Mouse (Mus musculus) adrenal gland (tissue): Measurements from ENCODE around the gene Cebpb.
"Not testable (repeated sequence)": the region's sequence is repeated elsewhere in the genome, so short reads cannot be mapped to it uniquely, and the experiment has no call there.

Experiments
- intact Hi-C: fragments of 180-260 bp; cut with DNase I; formaldehyde crosslinking; loops from one replicate; pipeline ENCODE4 v1.15.1; 2025
- long read RNA-seq, 2 experiments: library from polyadenylated mRNA; unstranded; transcript quantifications; one replicate each; pipeline ENCODE4 v2.0.0; 2020; ENCODE audit warnings: borderline replicate concordance in 1 of 2; ENCODE audit not compliant: insufficient replicate concordance in 1 of 2

Cebpb gene
- long read RNA-seq, experiment 1, transcript Cebpb-201 (1 exons, 1,504 nt) = major isoform, 625 of 625 reads
- long read RNA-seq, experiment 1, partial matches to known transcripts = 0 of 625 reads
- long read RNA-seq, experiment 1, other reads (novel, unspliced or antisense) = 0 of 625 reads
- long read RNA-seq, experiment 2, transcript Cebpb-201 (1 exons, 1,504 nt) = major isoform, 626 of 626 reads
- long read RNA-seq, experiment 2, partial matches to known transcripts = 0 of 626 reads
- long read RNA-seq, experiment 2, other reads (novel, unspliced or antisense) = 0 of 626 reads

DNA sequence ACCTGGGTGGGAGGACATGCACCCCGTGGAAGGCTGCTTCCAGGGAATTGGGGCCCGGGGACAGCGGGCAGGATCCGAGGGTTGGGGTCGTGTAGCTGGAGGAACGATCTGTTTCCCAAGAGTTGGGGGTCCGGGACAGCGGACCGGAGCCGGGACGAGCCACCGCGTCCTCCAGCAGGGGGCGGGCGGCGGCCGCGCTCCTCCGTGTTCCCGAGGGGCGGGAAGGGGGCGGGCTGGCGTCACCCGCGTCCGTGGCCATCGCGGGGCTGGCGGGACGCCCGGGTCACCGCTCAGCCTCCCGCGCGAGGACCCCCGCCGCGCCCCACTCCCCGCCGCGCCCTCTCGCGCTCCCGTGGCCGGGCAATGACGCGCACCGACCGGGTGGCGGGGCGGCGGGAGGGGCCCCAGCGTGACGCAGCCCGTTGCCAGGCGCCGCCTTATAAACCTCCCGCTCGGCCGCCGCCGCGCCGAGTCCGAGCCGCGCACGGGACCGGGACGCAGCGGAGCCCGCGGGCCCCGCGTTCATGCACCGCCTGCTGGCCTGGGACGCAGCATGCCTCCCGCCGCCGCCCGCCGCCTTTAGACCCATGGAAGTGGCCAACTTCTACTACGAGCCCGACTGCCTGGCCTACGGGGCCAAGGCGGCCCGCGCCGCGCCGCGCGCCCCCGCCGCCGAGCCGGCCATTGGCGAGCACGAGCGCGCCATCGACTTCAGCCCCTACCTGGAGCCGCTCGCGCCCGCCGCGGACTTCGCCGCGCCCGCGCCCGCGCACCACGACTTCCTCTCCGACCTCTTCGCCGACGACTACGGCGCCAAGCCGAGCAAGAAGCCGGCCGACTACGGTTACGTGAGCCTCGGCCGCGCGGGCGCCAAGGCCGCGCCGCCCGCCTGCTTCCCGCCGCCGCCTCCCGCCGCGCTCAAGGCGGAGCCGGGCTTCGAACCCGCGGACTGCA, at the start of gene Cebpb:
Gene Cebpb (plus strand): TSS at position 418 of the 954 bp plus-strand sequence.
- intact Hi-C loops = loop anchor here (5.0 to 10.0 kb wide), 2 partner anchors 174 to 326 kb away; partner anchors contain the start of gene Ripor3

DNA sequence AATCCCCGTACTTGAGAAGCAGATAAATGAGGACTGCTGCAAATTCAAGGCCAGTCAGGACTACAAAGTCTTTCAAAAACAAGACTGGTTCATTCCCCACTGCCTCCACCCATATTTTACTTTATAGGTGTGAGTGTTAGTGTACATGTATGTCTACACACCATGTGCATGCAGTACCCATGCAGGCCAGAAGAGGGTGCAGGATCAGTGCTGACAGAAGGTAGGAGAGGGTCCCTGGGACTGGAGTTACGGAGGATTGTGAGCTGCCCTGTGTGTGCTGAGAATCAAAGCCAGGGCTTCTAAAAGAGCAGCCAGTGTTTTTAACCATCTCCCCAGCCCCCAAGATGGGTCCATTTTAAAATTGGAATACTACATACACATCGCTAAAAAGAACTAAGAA, 48.4 kb upstream of the Cebpb start:
- intact Hi-C loops = loop anchor here (2.0 kb wide), 1 partner anchor 35 kb away; no protein-coding TSS in a partner anchor

DNA sequence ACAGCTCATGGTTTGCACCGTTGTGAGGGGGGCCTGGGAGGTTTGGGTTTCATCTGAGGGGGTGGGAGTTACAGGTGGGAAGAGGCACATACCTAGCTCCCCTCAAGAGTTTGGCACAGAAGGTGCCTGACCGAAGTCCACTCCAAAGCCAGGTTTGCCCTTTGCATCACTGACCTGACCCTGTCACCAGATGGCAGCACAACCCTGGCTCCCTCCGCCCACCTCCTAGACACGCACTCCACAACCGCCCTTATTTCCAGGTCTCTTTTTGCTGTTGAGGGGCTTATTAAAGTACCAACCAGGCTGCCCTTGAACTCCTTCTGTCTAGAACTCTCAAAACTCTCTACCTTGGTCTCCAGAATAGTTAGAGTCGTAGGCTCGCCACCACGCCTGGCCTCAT, 47.4 kb upstream of the Cebpb start:
- intact Hi-C loops = loop anchor here (2.0 kb wide), 1 partner anchor 33 kb away; no protein-coding TSS in a partner anchor

DNA sequence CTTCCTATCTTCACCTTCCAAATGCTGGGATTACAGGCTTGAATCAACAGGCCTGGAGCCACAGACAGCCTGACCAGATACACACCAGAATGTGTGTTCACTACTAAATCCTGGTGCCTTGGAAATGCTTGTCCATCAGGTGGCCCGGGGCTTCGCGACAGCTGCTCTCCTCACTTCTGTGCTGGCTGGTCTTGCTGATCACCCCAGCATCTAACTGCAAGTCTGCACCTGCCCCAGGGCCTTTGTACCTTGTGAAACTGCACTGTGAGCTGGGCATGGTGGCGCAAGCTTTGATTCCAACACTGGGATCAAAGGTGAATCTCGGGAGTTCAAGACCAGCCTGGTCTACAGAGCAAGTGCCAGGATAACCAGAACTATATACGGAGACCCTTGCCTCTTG, 46.6 kb upstream of the Cebpb start:
- intact Hi-C loops = no loop called here

DNA sequence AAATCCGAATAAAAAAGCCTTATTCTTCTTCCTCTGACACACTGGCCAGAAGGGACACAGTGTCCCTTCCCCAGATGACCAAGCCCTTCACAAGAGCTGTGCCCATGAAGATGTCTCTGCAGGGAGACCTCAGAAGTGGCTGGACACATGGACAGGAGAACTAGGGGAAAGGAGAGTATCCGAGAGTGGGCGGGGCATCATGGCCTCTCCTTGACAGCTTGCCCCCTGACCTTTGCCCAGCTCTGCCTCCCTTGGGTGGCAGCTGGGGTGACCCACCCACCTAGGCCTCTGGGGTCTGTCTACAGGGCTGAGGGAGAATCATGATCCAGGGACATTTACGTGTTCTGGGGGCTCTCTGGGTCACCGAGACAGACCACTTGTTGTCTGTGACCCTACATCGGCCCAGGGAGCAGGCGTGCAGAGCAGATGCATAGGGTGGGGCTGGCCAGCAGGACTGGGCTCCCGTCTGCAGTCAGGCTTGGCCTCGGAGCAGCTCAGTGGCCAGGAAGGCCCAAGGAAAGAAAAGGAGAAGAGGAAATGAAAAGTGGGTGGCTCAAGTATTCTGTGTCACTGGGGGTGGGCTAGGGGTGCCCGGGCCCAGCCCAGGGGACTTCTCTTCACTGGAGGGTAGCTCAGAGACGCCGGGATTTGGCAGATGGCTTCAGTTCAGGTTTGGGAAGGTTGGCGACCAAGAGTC, 45.2 kb upstream of the Cebpb start:
- intact Hi-C loops = not testable (repeated sequence)

DNA sequence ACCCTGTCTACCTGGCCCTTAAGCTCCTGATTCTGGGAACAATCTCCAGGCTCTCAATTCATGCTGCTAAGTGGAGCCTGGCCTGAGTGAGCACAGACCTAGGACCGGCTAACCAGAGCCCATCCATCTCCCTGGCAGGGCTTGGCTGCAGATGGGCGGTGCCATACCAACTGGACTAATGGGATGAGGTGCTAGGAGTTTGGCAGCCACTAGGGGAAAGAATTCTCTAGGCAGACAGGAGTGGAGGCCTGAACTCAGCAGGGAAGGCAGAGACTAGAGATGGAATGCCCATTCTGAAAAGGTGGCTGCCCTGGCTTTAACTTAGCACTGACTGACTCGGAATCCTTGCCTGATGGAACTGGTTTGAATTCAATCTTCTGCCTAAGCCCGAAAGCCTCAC, 42.3 kb upstream of the Cebpb start:
- intact Hi-C loops = no loop called here

DNA sequence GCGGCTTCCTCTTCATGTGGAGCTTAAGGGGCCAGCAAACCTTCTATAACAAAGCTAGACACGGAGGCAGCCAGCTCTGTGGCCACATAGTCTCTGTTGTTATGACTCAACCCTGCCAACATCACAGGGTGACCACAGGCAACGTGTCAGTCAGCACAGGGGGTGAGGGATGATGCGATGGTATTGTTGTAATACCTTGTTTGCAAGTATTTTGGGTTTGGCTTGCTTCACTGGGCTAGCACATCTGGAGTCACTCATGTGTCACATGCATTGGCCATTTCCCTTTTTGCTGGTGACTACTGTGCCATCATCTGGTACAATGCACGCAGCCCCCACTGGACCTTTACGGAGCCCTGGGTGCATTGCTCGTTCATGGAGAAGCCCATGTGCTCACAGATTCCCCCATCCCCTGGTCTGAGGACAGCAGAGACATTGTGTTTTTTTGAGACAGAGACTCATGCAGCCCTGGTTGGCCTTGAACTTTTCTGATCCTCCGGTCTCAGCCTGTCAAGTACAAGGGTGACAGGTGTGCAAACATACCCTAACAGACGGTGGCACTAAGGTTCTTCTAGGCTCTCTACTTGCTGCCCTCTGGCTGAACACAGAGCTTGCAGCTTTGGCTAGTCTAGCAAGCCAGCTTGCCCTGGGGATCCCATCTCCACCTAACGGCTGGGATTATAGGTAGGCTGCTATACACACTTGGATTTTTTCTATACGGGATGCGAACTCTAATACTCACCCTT, 39.3 kb upstream of the Cebpb start:
- intact Hi-C loops = no loop called here

DNA sequence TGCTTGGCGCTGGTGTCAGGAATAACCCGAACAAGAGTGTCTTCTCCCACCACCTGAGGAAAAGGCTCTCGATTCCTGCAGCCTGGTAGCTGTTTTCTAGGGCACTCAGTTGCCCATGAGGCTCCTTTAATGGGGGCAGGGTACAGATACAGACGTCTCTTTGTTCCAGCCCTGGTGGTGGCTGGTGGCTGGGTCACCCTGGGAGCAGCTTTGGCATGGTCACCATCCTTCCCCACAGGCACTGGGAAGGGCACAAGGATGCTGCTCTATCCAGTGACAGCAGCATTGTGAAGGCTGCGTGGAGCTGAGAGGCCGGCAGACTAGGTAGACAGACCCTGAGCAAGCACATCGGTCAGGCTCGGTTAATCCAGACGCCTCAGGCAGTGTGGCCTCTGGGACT, 37.1 kb upstream of the Cebpb start:
- intact Hi-C loops = no loop called here

DNA sequence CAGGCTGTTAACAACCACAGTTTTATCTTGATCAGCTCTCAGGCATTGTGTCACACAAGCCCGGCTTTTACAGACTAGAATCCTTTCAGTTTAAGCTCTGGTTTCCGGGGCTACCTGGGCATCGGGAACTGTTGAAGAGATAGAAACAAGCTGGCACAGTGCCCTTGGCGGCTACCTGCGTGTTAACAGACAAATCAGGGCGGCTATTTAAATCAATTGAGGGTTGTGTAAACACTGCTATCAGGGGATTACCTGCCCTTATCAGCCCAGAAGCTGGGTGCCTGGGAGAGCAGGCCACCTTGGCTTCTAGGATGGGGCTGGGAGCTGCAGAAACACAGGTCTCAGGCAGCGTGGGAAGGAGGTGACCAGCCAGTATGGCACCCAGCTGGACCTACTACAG, 36.0 kb upstream of the Cebpb start:
- intact Hi-C loops = no loop called here

DNA sequence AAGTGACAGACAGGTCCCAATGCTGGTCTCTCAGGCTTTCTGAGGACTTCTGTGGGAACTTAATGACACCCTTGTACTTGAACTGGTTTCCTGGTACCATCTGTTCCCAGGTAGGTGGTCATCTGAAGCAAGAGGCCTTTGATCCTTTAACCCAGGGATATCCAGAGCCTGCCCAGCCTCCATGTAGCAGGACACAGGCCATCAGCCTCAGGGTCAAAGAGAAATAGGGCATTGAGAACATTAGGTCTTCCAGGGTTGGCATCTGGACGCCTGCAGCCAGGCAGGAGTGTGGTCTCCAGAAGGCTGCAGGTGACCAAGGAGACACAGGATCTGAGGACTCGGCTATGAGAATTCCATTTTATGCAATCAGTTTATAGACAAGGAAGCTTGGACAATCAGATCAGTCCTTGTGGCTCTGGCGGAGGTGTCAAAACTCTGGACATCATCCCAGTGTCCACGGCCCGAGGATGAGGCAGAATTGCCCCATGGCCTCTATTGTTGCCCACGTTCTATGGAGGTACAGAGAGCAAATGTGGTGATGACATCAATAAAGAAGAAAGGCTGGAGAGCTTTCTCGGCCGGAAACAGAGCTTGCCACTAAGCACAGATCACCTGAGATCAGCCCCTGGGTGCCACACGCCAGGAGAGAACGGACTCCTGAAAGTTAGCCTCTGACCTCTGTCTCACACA, 33.7 kb upstream of the Cebpb start:
- intact Hi-C loops = no loop called here

DNA sequence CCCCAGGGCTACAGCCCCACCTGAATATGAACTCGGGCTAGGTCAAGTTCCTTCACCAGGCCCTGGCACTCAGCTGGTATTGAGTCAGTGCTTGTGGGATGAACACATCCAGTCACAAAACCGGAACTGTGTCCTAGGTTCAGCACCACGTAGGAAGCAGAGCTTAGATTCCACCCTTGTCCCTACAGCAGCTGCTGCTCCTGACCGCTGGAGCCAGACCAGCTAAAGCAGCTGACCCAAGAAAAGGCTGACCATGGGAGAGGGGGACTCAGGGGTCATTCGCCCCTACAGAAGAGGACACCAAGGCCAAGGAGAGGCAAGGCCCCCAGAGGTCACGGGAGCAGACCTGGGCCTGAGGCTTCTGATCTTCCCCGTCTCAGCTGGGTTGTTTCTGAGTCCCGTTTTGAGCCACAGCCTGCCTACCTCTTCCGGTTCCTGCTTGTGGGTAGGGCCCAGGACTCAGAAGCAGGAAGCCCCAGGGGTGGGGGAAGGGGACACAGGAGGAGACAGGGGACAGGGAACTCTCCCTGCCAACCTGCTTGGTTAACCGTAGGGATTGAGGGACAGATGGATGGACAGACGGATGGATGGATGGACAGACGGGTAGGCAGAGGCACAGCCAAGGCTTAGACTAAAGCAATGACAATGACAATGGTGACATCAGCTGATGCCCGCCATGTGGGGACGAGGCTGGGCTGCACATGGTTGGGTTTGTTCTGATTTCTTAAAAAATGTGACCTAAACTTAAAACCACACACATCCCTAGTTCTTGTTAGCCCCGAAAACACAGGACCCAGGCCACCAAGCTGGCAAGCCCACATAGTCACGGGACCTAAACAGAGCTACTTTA, 31.9 kb upstream of the Cebpb start:
- intact Hi-C loops = no loop called here

DNA sequence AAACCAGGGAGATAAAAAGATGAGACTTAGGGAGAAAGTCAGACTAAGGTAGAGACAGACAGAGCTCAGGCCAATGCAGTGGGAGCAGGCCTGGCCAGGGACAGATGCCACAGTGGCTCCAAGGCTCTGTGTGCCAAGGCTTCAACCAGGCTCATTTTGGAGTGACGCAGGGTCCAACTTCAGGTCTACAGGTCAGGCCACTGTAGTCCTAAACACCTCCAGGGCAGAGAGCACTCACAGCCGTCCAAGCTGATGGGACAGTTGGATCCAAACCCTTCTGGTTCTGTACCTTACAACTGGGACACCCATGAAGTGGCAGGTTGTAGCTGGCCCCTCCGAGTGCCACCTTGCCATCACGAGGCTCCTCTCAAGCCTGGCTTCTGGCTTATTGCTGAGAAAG, 30.7 kb upstream of the Cebpb start:
- intact Hi-C loops = no loop called here

DNA sequence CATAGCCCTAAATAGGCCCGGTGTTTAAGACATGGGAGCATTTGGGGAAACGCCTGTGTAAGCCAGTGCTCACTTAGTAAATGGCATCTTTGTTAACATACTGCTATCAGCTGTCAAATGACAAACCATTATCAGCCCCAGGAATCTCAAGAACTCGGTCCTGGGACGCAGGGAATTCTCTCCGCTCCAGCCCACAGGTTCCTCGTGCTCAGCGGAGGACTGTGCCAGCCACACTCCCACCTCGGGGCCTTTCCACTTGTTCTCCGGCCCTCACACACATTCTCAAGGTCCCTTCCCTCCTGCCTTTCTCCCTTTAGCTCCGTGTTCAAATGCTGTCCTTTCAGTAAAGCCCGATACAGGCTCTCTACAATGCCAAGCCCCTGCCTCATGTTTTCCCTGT, 30.0 kb upstream of the Cebpb start:
- intact Hi-C loops = no loop called here

DNA sequence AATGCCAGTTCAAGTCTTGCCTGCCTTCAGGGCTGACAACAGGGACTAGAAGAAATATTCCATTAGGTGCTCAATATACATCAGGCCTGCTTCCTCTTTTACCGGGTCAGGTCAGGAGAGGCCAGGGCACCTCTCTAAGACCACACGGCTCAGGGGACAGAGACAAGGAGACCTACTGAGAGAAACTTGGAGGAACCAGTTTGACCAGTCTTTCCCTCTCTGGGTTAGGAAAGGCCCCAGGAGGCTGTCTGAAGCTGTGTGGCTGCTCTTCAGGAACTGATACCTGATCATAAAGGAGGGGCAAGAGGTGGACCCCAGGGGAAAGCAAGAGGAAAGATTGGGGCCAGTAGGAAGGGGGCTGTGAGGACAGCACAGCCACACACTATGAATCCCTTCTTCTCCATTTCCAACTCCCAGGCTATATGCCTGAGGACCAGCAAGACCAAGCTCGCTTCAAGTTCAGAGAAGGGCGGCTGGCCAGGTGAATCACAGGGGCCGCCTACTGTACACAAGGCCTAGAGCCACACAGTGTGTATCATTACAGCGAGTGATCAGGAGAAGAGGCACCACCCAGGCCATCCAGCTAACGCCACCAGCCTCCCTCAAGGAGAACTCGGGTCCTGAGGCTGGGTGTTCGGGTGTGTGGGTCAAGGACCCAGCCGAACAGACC, 29.4 kb upstream of the Cebpb start:
- intact Hi-C loops = no loop called here

DNA sequence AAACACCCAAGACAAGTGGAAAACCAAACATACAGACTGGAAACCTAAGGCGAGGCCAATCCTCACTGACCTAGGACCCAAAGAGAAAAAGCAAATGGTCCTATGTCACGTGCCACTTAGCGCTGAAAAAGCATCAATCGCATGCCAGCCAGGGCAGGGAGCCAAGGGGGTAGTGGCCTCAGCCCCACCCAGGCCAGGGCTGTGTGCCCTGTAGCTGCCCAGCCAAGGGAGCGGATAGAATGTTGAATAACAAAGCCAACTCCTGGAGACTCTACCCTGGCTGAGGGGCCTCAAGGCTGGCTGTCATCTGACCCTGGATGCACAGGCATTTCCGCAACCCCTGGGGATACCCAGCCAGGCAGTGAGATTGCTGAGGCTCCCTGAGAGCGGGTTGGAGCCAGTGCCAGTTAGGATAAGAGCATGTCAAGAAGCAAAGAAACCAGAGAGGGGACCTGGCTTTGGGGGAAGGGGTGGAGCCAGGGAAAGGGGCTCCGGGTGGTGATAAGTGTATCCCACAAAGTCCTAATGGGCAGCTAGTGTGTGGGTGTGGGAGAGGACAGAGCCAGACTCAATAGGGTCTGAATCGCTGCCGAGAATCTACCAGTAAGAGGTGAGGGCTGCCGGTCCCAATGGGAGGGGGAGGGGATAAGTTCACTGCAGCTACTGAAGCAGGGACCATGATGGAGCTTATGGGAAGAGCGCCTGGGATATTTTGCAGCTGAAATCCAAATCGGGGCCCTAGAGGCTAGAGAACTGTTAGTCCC, 28.7 kb upstream of the Cebpb start:
- intact Hi-C loops = no loop called here

DNA sequence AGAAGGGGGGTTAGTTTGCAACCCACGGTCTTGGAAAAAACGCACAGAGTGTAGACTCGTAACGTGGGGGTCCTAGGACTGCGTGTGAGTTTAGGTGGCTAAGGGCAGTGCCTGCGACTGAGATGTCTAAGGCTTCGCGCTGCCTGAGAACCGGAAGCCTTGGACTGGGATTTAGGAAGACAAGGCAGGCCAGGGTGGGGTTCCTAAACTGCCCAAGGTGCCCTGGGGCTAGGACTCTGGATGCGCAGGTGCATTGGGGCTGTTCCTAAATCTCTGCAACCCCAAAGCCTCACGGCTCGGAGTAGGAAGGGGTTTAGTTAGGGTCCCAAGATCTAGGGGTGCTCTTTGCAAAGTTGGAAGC, 28.1 kb upstream of the Cebpb start:
- intact Hi-C loops = no loop called here

DNA sequence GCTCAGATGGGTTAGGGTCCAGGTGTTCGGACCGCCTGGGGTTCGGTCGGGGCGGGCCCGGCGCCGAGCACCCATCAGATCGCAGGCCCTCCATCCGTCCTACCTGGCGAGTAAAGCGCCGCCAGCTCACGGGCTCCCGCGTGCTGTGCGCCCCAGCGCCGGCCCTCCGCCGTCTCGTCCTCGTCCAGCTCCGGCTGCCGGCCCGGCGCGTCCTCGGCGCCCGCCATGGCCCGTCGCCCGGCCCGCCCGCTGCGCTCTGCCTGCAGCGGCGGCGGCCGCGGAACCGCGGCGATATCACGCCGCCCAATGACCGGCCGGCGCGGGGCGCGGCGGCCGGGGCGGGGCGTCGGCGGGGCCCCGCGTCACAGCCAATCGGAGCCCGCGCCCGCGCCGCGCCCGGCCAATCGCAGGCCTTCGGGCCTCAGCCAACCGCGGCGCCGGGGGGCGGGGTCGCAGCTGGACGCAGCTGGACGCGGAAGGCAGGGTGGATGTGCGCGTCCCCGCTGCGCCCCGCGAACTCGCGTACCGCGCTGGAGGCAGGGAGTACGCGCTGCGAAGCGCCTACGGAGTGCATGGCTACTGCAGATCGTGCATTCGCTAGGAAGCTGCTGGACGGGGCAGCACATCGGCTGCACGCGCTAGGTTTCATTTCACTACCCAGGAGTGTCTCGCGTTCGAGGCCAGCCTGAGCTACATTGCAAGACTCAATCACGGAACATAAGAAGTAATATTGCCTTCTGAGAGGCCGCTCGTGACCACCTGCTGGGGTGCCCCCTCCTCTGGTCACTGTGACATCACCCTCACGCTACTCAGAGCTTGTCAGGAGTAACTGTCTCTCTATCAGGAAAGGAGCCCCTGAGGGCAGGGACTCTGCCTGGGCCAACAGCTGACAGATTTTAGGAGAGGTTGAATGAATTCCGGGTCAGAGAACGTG, 27.2 kb upstream of the Cebpb start, which contains the start of gene Gm20431:
Gene Gm20431 (minus strand): TSS at position 227 of the 934 bp plus-strand sequence.
- intact Hi-C loops = no loop called here
